Mouse (Mus musculus) embryonic facial prominence, embryonic 13.5 days (tissue): ENCODE measurements at regions not wholly inside any gene's neighbourhood (a gene's known extent, or its start where the extent isn't known, plus 50 kb on each side); places are given as distances from the start of the nearest gene placed in this dataset.

ENCODE experiments used
- ATAC-seq: fragments of 200-750 bp; cut with Nextera tagmentation; 2 replicates; pipeline ENCODE4 v1.8.0; 2017; ENCODE audit warnings: low read depth; ENCODE audit not compliant: insufficient number of reproducible peaks, insufficient read depth, low FRiP score, low TSS enrichment
- H3K27ac ChIP-seq: fragments of 300-500 bp; sonication (generic); 2 replicates; pipeline ENCODE4 v1.5.1; 2015; ENCODE audit warnings: moderate library complexity, mild to moderate bottlenecking, inconsistent platforms
- H3K27me3 ChIP-seq: fragments of 300-500 bp; sonication (generic); 2 replicates; pipeline ENCODE4 v1.6.1; 2015; ENCODE audit warnings: mild to moderate bottlenecking, inconsistent platforms
- H3K36me3 ChIP-seq: fragments of 300-500 bp; sonication (generic); 2 replicates; pipeline ENCODE4 v1.6.1; 2015; ENCODE audit warnings: mild to moderate bottlenecking, inconsistent platforms
- H3K4me1 ChIP-seq: fragments of 300-500 bp; sonication (generic); 2 replicates; pipeline ENCODE4 v1.6.1; 2015; ENCODE audit warnings: inconsistent platforms
- H3K4me2 ChIP-seq: fragments of 300-500 bp; sonication (generic); 2 replicates; pipeline ENCODE4 v1.6.1; 2015; ENCODE audit warnings: moderate library complexity, mild to moderate bottlenecking, inconsistent platforms
- H3K4me3 ChIP-seq: fragments of 300-500 bp; sonication (generic); 2 replicates; pipeline ENCODE4 v1.5.1; 2015; ENCODE audit warnings: mild to moderate bottlenecking, inconsistent platforms
- H3K9ac ChIP-seq: fragments of 300-500 bp; sonication (generic); 2 replicates; pipeline ENCODE4 v1.6.1; 2015; ENCODE audit warnings: mild to moderate bottlenecking, inconsistent platforms
- H3K9me3 ChIP-seq: fragments of 300-500 bp; sonication (generic); 2 replicates; pipeline ENCODE4 v1.6.1; 2016; ENCODE audit warnings: inconsistent platforms
- WGBS: fragments of 180-500 bp; shearing (Covaris S2); methylation state at CpG from one replicate; pipeline ENCODE4 v1.1.7; 2015; ENCODE audit warnings: mixed read lengths; 5-methylcytosine and 5-hydroxymethylcytosine counted together

- WGBS: 85% methylated on average over 5 of the region's 5 CpGs
- H3K4me1 ChIP-seq: no peaks in the 10 kb centered on the region
These were observed 92.0 kb downstream of the Tmem121 start for GRCm38 (mm10) chr12:113277741-113278140.

GRCm38 (mm10) chr12:113292029-113292809 is 106.5 kb downstream of the Tmem121 start:
- Histone ChIP-seq H3K9me3 (no peaks in the 10 kb centered on the region), H3K4me2 (no peak overlapping the region), H3K36me3 (no peaks in the 10 kb centered on the region), H3K9ac (no peak overlapping the region), H3K4me1 (no peaks in the 10 kb centered on the region), H3K27ac (no peak overlapping the region), H3K27me3 (no peaks in the 10 kb centered on the region), H3K4me3 (no peak overlapping the region)
- ATAC-seq: no peak
- WGBS: 29% methylated on average over 1 of the region's 1 CpGs

More at GRCm38 (mm10) chr12:113277741-113278140, 92.0 kb downstream of the Tmem121 start:
- Histone ChIP-seq H3K9me3 (no peaks in the 10 kb centered on the region), H3K4me3 (no peak overlapping the region), H3K27me3 (no peaks in the 10 kb centered on the region), H3K9ac (no peak overlapping the region), H3K27ac (no peak overlapping the region), H3K36me3 (no peaks in the 10 kb centered on the region), H3K4me2 (no peak overlapping the region)
- no peak for ATAC-seq

GRCm38 (mm10) chr12:113295924-113296323 is 110.2 kb downstream of the Tmem121 start:
- H3K27me3 ChIP-seq: no peaks in the 10 kb centered on the region
- H3K4me3 ChIP-seq: no peak overlapping the region
- H3K4me2 ChIP-seq: no peak overlapping the region
- no peak for ATAC-seq
- H3K36me3 ChIP-seq: no peaks in the 10 kb centered on the region
- H3K9ac ChIP-seq: no peak overlapping the region
- WGBS: 94% methylated on average over 2 of the region's 2 CpGs
- no peak overlapping the region for H3K27ac ChIP-seq
- no peaks in the 10 kb centered on the region for H3K4me1 ChIP-seq
- no peaks in the 10 kb centered on the region for H3K9me3 ChIP-seq

DNA sequence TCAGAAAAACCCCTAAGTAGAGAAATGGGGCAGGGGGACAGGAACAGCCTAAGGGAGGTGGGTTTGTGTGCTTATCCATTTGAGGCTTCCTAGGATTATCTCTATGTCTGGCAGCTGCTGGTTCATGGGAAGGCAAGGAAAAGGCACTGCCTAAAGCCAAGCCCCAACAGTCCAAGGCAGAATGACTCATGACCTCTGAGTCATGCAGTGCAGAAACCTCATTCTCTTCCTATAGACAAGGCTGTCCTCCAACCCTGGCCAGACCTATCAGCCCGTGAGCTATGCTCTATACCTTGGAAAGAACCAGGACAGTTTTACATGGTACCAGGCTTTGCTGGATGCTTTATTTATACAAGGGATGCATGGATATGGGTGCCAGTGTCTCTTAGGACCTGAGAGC is 120.2 kb downstream of the Tmem121 start:
- Histone ChIP-seq H3K27me3 (no peaks in the 10 kb centered on the region), H3K36me3 (no peaks in the 10 kb centered on the region), H3K9ac (no peak overlapping the region), H3K4me2 (no peak overlapping the region), H3K4me3 (no peak overlapping the region), H3K27ac (no peak overlapping the region), H3K4me1 (no peaks in the 10 kb centered on the region), H3K9me3 (no peaks in the 10 kb centered on the region)
- WGBS: 90% methylated on average over 1 of the region's 1 CpGs
- ATAC-seq: no peak

DNA sequence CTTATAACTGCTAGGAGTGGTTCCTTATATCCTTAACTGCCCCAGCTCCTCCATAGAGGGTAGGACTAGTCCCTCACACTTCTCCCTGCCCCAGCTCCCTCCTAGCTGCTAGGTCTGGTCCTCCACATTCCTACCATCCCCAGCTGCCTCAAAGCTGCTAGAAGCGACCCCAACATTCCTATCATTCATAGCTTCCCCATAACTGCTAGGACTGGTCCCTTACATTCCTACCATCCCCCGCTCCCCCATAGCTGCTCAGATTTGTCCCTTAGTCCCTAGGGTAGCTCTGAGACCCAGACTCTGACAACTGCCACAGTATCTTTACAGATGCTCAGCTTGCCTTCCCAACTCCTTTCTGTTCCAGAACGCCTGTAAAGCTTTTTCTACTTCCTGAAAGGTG is 127.6 kb downstream of the Tmem121 start:
- Histone ChIP-seq H3K27me3 (no peaks in the 10 kb centered on the region), H3K27ac (no peak overlapping the region), H3K4me2 (no peak overlapping the region), H3K4me3 (no peak overlapping the region), H3K36me3 (no peaks in the 10 kb centered on the region), H3K9ac (no peak overlapping the region), H3K4me1 (no peaks in the 10 kb centered on the region), H3K9me3 (no peaks in the 10 kb centered on the region)
- no peak for ATAC-seq
- WGBS: 34% methylated on average over 3 of the region's 3 CpGs

- Histone ChIP-seq H3K9ac (no peak overlapping the region), H3K4me3 (no peak overlapping the region), H3K4me1 (no peaks in the 10 kb centered on the region), H3K9me3 (no peaks in the 10 kb centered on the region), H3K27me3 (no peaks in the 10 kb centered on the region), H3K27ac (no peak overlapping the region), H3K36me3 (no peaks in the 10 kb centered on the region), H3K4me2 (no peak overlapping the region)
- WGBS: 88% methylated on average over 4 of the region's 4 CpGs
- no peak for ATAC-seq
These were observed 128.9 kb downstream of the Tmem121 start for GRCm38 (mm10) chr12:113314624-113315023.

- H3K9me3 ChIP-seq: no peaks in the 10 kb centered on the region
- no peaks in the 10 kb centered on the region for H3K27me3 ChIP-seq
- H3K36me3 ChIP-seq: no peaks in the 10 kb centered on the region
- no peak for ATAC-seq
- no peak overlapping the region for H3K4me3 ChIP-seq
- no peak overlapping the region for H3K9ac ChIP-seq
- no peak overlapping the region for H3K4me2 ChIP-seq
- H3K27ac ChIP-seq: no peak overlapping the region
- 81% methylated on average over 9 of the region's 9 CpGs for WGBS
- H3K4me1 ChIP-seq: no peaks in the 10 kb centered on the region
These were observed 135.4 kb downstream of the Tmem121 start for GRCm38 (mm10) chr12:113321086-113321485.

DNA sequence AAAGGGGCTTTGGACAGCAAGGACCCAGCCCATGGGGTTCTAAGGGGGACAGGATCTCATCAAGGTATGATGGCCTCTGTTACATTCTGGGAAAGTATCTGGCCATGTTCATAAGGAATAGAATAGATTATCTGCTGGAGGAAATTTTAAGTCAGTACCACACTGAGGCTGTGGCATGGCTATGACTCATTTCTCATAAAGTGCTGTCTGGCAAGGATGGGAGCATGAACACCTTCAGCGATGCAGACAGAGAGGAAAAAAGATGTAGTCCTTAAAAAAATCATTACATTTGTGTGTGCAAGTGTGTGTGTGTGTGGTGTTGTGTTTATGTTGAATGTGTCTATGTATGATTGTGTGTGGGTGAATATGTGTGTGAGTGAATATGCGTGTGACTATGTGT is 136.4 kb downstream of the Tmem121 start:
- Histone ChIP-seq H3K9ac (no peak overlapping the region), H3K4me3 (no peak overlapping the region), H3K4me1 (no peaks in the 10 kb centered on the region), H3K9me3 (no peaks in the 10 kb centered on the region), H3K4me2 (no peak overlapping the region), H3K27ac (no peak overlapping the region), H3K36me3 (no peaks in the 10 kb centered on the region), H3K27me3 (no peaks in the 10 kb centered on the region)
- ATAC-seq: no peak
- WGBS: 96% methylated on average over 2 of the region's 2 CpGs

GRCm38 (mm10) chr12:113327851-113328250 is 142.1 kb downstream of the Tmem121 start:
- 91% methylated on average over 5 of the region's 5 CpGs for WGBS

DNA sequence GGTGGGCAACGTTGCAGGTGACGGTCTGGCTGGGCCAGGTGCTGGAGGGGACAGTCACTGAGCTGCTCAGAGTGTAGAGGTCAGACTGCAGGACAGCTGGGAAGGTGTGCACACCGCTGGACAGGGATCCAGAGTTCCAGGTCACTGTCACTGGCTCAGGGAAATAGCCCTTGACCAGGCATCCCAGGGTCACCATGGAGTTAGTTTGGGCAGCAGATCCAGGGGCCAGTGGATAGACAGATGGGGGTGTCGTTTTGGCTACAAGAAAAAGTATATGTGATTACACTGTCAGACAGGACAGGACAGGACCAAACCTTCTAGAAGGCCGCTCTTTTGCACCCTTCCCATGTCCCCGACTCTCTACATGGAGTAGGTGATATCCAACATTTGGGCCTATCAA is 144.5 kb downstream of the Tmem121 start:
- Histone ChIP-seq H3K4me2 (no peak overlapping the region), H3K36me3 (no peaks in the 10 kb centered on the region), H3K4me3 (no peak overlapping the region), H3K9ac (no peak overlapping the region), H3K9me3 (no peaks in the 10 kb centered on the region), H3K27ac (no peak overlapping the region), H3K4me1 (no peaks in the 10 kb centered on the region), H3K27me3 (no peaks in the 10 kb centered on the region)
- ATAC-seq: no peak
- 86% methylated on average over 6 of the region's 6 CpGs for WGBS

More at GRCm38 (mm10) chr12:113327851-113328250, 142.1 kb downstream of the Tmem121 start:
- H3K27me3 ChIP-seq: no peaks in the 10 kb centered on the region
- no peak overlapping the region for H3K9ac ChIP-seq
- H3K36me3 ChIP-seq: no peaks in the 10 kb centered on the region
- no peaks in the 10 kb centered on the region for H3K4me1 ChIP-seq
- H3K4me3 ChIP-seq: no peak overlapping the region
- ATAC-seq: no peak
- H3K9me3 ChIP-seq: no peaks in the 10 kb centered on the region
- H3K4me2 ChIP-seq: no peak overlapping the region
- no peak overlapping the region for H3K27ac ChIP-seq

- Histone ChIP-seq H3K4me3 (no peak overlapping the region), H3K9me3 (no peaks in the 10 kb centered on the region), H3K27me3 (no peaks in the 10 kb centered on the region), H3K27ac (no peak overlapping the region), H3K9ac (no peak overlapping the region), H3K4me2 (no peak overlapping the region), H3K4me1 (no peaks in the 10 kb centered on the region), H3K36me3 (no peaks in the 10 kb centered on the region)
- WGBS: 81% methylated on average over 3 of the region's 3 CpGs
- ATAC-seq: no peak
These were observed 146.5 kb downstream of the Tmem121 start for GRCm38 (mm10) chr12:113332226-113332625.

GRCm38 (mm10) chr12:113333399-113333798 is 147.7 kb downstream of the Tmem121 start:
- ATAC-seq: no peak
- H3K27me3 ChIP-seq: no peaks in the 10 kb centered on the region
- H3K4me2 ChIP-seq: no peak overlapping the region
- H3K9ac ChIP-seq: no peak overlapping the region
- H3K4me3 ChIP-seq: no peak overlapping the region
- H3K36me3 ChIP-seq: no peaks in the 10 kb centered on the region
- H3K27ac ChIP-seq: no peak overlapping the region
- H3K4me1 ChIP-seq: no peaks in the 10 kb centered on the region
- H3K9me3 ChIP-seq: no peaks in the 10 kb centered on the region
